Mouse (Mus musculus) 3134 (cell line): ENCODE results near the gene Gm4498.
"Not testable (repeated sequence)": the region's sequence is repeated elsewhere in the genome, so short reads cannot be mapped to it uniquely, and the experiment has no call there.

Source experiments
- DNase-seq: peaks from one replicate; pipeline ENCODE4 v3.0.0-alpha.2; 2011; ENCODE audit warnings: low spot score; ENCODE audit not compliant: insufficient read length; ENCODE audit errors: extremely low read depth

Gm4498 gene

DNA sequence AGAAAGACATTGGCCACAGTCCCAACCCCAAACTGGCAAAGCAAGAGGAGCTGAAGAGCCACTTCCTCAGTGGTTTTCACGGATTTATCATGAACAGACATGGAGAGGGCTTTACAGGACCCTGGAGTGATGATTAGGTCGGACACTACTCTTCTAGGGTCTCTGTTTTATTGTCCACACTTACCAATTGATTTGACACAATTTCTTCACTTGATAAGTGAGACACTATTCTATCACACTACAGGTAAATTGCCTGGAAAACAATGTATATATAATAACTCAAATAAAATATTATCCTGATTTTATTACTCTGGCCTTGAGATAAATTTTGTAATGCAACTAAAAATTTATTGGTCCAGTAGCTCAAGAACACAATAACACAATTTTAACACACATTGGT is at the start of gene Gm4498:
Gm4498 (minus strand) TSS at position 101 of the 400 bp plus-strand sequence.
- DNase-seq: not testable (repeated sequence)

DNA sequence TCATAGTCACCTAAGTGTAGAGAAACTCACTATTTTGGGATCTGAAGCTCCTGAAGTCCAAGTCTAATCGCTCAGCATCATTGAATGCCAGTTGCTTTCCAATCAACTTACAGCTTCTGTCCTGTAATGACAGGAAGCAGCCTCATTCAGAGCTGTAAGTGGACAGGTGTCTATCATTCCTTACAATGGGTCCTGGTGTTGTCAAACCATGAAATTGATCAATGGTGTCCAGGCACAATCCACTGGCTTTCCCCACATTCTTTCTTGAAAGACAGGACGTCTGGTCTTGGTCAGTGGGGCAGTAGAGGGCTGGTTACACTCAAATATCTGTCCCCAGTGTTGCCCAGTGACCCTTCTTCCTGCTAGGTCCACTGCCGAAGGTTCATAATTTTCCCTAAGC is 29.1 kb upstream of the Gm4498 start, which contains the start of gene Gm5890:
Gm5890 (minus strand) TSS at position 101 of the 400 bp plus-strand sequence.
- not testable (repeated sequence) for DNase-seq

DNA sequence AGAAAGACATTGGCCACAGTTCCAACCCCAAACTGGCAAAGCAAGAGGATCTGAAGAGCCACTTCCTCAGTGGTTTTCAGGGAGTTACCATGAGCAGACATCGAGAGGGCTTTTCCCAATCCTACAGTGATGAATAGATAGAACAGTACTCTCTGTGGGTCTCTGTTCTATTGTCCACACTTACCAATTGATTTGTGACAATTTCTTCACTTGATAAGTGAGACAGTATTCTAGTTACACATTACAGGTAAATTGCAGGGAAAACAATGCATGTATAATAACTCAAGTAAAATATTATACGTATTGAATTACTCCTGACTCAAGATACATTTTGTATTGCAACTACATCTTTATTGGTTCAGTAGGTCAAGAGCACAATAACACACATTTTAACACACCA is 28.1 kb downstream of the Gm4498 start, which contains the start of gene Gm6164:
Gm6164 (minus strand) TSS at position 101 of the 400 bp plus-strand sequence.
- DNase-seq: not testable (repeated sequence)

DNA sequence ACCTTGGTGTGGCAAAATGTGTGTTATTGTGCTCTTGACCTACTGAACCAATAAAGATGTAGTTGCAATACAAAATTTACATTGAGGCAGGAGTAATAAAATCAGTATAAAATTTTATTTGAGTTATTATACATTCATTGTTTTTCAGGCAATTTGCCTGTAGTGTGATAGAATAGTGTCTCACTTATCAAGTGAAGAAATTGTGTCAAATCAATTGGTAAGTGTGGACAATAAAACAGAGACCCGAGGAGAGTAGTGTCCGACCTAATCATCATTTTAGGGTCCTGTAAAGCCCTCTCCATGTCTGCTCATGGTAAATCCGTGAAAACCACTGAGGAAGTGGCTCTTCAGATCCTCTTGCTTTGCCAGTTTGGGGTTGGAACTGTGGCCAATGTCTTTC is 40.2 kb downstream of the Gm4498 start, which contains the start of gene Vmn1r95:
Vmn1r95 (plus strand) TSS at position 301 of the 400 bp plus-strand sequence.
- DNase-seq: not testable (repeated sequence)
